Mouse (Mus musculus): ENCODE results near the gene Sepsecs. TPM values are rescaled to one million over a fixed set of nuclear protein-coding genes. Genes with fewer than 3 reads are reported as not detected.
A peak's percentile ranks its signal among the peaks of the same experiment; 100 is the strongest.

Sepsecs gene
- total and polyA plus RNA-seq, 2 experiments from 2014 or later, result 4.7 to 7.7 TPM

GRCm38 (mm10) chr5:52673341-52673740 is 3.8 kb upstream of the Sepsecs start:
- Histone ChIP-seq H3K4me1 (ENCODE audit: insufficient read depth, low read length) (no peaks in the 10 kb centered on the region), H3K36me3 (ENCODE audit: insufficient read depth, low read length) (no peaks in the 10 kb centered on the region), H3K4me2 (ENCODE audit: low read depth, low read length, poor library complexity, severe bottlenecking) (no peak overlapping the region), H3K4me3 (ENCODE audit: low read depth, low read length) (no peak overlapping the region), H3K27me3 (ENCODE audit: insufficient read depth, low read length) (no peaks in the 10 kb centered on the region), H3K9me3 (ENCODE audit: low read length) (no peaks in the 10 kb centered on the region), H3K27ac (ENCODE audit: low read depth, low read length) (no peak overlapping the region), H3K9ac (replicated peaks; ENCODE audit: low read length, poor library complexity, severe bottlenecking) (no peak overlapping the region)
- no peak for ATAC-seq (ENCODE audit: low FRiP score)
- 22% methylated on average over 9 of the region's 9 CpGs for WGBS
- no peak for DNase-seq (ENCODE audit: low spot score)
- TF ChIP-seq CTCF (IDR thresholded peaks at IDR 0.05), result no peak

GRCm38 (mm10) chr5:52670745-52671144 is 1.2 kb upstream of the Sepsecs start:
- TF ChIP-seq CTCF (IDR thresholded peaks at IDR 0.05), result no peak
- no peak overlapping the region for H3K27ac ChIP-seq (ENCODE audit: low read depth, low read length)
- H3K4me1 ChIP-seq (ENCODE audit: insufficient read depth, low read length), result no peaks in the 10 kb centered on the region
- 67% methylated on average over 3 of the region's 3 CpGs for WGBS
- ATAC-seq (ENCODE audit: low FRiP score) (no peak), DNase-seq (ENCODE audit: low spot score) (no peak)
- no peak overlapping the region for H3K4me3 ChIP-seq (ENCODE audit: low read depth, low read length)
- no peaks in the 10 kb centered on the region for H3K9me3 ChIP-seq (ENCODE audit: low read length)
- H3K4me2 ChIP-seq (ENCODE audit: low read depth, low read length, poor library complexity, severe bottlenecking), result no peak overlapping the region
- H3K9ac ChIP-seq (replicated peaks; ENCODE audit: low read length, poor library complexity, severe bottlenecking), result no peak overlapping the region
- no peaks in the 10 kb centered on the region for H3K27me3 ChIP-seq (ENCODE audit: insufficient read depth, low read length)
- no peaks in the 10 kb centered on the region for H3K36me3 ChIP-seq (ENCODE audit: insufficient read depth, low read length)

- DNase-seq (ENCODE audit: low spot score), result no peak
- 89% methylated on average over 3 of the region's 3 CpGs for WGBS
- no peak overlapping the region for H3K9ac ChIP-seq (replicated peaks; ENCODE audit: low read length, poor library complexity, severe bottlenecking)
Measured at GRCm38 (mm10) chr5:52666766-52667165, 2.7 kb downstream of the Sepsecs start.

GRCm38 (mm10) chr5:52657957-52658356 is 11.6 kb downstream of the Sepsecs start:
- Histone ChIP-seq H3K9me3 (ENCODE audit: low read length) (no peaks in the 10 kb centered on the region), H3K27ac (ENCODE audit: low read depth, low read length) (no peak overlapping the region), H3K36me3 (ENCODE audit: insufficient read depth, low read length) (peaks cover 9% of the 10 kb centered on the region; the same call in 1 of the 2 replicates), H3K4me3 (ENCODE audit: low read depth, low read length) (no peak overlapping the region), H3K4me2 (ENCODE audit: low read depth, low read length, poor library complexity, severe bottlenecking) (no peak overlapping the region), H3K27me3 (ENCODE audit: insufficient read depth, low read length) (no peaks in the 10 kb centered on the region), H3K9ac (replicated peaks; ENCODE audit: low read length, poor library complexity, severe bottlenecking) (no peak overlapping the region), H3K4me1 (ENCODE audit: insufficient read depth, low read length) (no peaks in the 10 kb centered on the region)
- DNase-seq (ENCODE audit: low spot score), result no peak
- ATAC-seq (ENCODE audit: low FRiP score), result no peak
- TF ChIP-seq CTCF (IDR thresholded peaks at IDR 0.05), result no peak
- 85% methylated on average over 4 of the region's 4 CpGs for WGBS

More at GRCm38 (mm10) chr5:52666766-52667165, 2.7 kb downstream of the Sepsecs start:
- no peak for ATAC-seq (ENCODE audit: low FRiP score)
- Histone ChIP-seq H3K4me1 (ENCODE audit: insufficient read depth, low read length) (no peaks in the 10 kb centered on the region), H3K4me2 (ENCODE audit: low read depth, low read length, poor library complexity, severe bottlenecking) (no peak overlapping the region), H3K27me3 (ENCODE audit: insufficient read depth, low read length) (no peaks in the 10 kb centered on the region), H3K9me3 (ENCODE audit: low read length) (no peaks in the 10 kb centered on the region), H3K36me3 (ENCODE audit: insufficient read depth, low read length) (peaks cover 7% of the 10 kb centered on the region), H3K4me3 (ENCODE audit: low read depth, low read length) (no peak overlapping the region), H3K27ac (ENCODE audit: low read depth, low read length) (no peak overlapping the region)
- no peak for TF ChIP-seq CTCF (IDR thresholded peaks at IDR 0.05)

- H3K36me3 ChIP-seq (ENCODE audit: insufficient read depth, low read length), result peaks cover 9% of the 10 kb centered on the region; the same call in 1 of the 2 replicates
- H3K27ac ChIP-seq (ENCODE audit: low read depth, low read length), result no peak overlapping the region
- ATAC-seq (ENCODE audit: low FRiP score) (no peak), DNase-seq (ENCODE audit: low spot score) (no peak)
- 93% methylated on average over 5 of the region's 5 CpGs for WGBS
- TF ChIP-seq CTCF (IDR thresholded peaks at IDR 0.05), result no peak
- no peak overlapping the region for H3K4me2 ChIP-seq (ENCODE audit: low read depth, low read length, poor library complexity, severe bottlenecking)
- H3K9ac ChIP-seq (replicated peaks; ENCODE audit: low read length, poor library complexity, severe bottlenecking), result no peak overlapping the region
- no peak overlapping the region for H3K4me3 ChIP-seq (ENCODE audit: low read depth, low read length)
- no peaks in the 10 kb centered on the region for H3K9me3 ChIP-seq (ENCODE audit: low read length)
- no peaks in the 10 kb centered on the region for H3K27me3 ChIP-seq (ENCODE audit: insufficient read depth, low read length)
- H3K4me1 ChIP-seq (ENCODE audit: insufficient read depth, low read length), result no peaks in the 10 kb centered on the region
Measured at GRCm38 (mm10) chr5:52657336-52657735, 12.2 kb downstream of the Sepsecs start.

GRCm38 (mm10) chr5:52655992-52656391 is 13.5 kb downstream of the Sepsecs start:
- Histone ChIP-seq H3K4me3 (ENCODE audit: low read depth, low read length) (no peak overlapping the region), H3K9ac (replicated peaks; ENCODE audit: low read length, poor library complexity, severe bottlenecking) (no peak overlapping the region), H3K36me3 (ENCODE audit: insufficient read depth, low read length) (peaks cover 6% of the 10 kb centered on the region; the same call in 1 of the 2 replicates), H3K4me1 (ENCODE audit: insufficient read depth, low read length) (no peaks in the 10 kb centered on the region), H3K27ac (ENCODE audit: low read depth, low read length) (no peak overlapping the region), H3K27me3 (ENCODE audit: insufficient read depth, low read length) (no peaks in the 10 kb centered on the region), H3K4me2 (ENCODE audit: low read depth, low read length, poor library complexity, severe bottlenecking) (no peak overlapping the region), H3K9me3 (ENCODE audit: low read length) (no peaks in the 10 kb centered on the region)
- 69% methylated on average over 8 of the region's 8 CpGs for WGBS
- ATAC-seq (ENCODE audit: low FRiP score), result no peak
- peak; percentile 72 for DNase-seq (ENCODE audit: low spot score)
- peak; percentile 81 for TF ChIP-seq CTCF (IDR thresholded peaks at IDR 0.05)

Measured in midbrain, postnatal 0 days (tissue).